Mouse (Mus musculus): ENCODE results near the gene Enkd1.

Gene Enkd1

GRCm38 (mm10) chr8:105702001-105702401, 6.0 kb downstream of the Enkd1 start:
- DNase-seq (ENCODE audit: low spot score in 2 of 2), result peak in 1 of 2 experiments; percentile 32

DNA sequence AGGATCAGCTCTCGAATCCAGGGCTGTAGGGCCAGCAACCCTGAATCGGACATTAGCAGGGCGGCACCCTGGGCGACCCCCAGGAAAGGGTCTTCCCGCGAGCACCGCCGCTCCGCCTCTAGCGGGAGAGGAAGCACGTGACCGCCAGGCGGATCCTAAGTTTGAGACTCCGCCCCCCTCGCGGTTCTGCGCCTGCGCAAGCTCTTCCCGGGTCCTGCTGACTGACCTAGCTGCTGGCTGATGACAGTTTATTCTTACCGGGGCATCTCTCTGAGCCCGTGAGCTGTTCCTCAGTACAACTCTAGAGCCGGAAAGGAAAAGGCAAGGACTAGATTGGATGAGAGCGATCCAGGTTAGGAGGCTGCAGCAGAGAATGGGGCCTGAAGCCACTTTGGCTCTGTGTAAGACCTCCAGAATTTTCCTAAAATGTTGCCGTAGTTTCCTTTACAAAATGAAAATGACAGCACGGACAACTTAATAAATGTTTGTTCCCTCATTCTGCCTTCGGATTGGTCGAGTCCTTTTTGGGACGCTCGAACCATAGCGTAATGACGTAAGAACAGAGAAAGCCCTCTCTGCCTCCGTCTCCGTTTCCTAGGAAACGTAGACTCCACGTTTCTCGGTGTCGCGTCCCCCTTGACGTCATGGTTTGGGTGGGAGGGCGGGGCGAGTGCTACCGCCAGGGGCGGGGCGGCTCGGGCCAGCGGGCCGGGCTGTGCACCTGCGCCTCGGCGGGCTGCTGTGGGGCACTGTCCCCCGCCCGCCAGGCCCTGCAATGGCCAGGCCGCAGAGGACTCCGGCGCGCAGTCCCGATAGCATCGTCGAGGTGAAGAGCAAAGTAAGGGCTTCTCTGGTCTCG, 6.8 kb downstream of the Enkd1 start, which contains the start of the genes Acd and Pard6a:
TSS of gene Acd (minus strand) at position 137 of the 859 bp plus-strand sequence.
TSS of gene Pard6a (plus strand) at position 183 of the 859 bp plus-strand sequence.
- DNase-seq (ENCODE audit: low spot score in 2 of 2), result peak; percentile 98

GRCm38 (mm10) chr8:105700566-105700965, 7.4 kb downstream of the Enkd1 start:
- peak in 1 of 2 experiments; percentile 79 for DNase-seq (ENCODE audit: low spot score in 2 of 2)

- DNase-seq (ENCODE audit: low spot score in 2 of 2), result no peak
Observed at GRCm38 (mm10) chr8:105699488-105700215, 8.4 kb downstream of the Enkd1 start.

GRCm38 (mm10) chr8:105698734-105699133, 9.3 kb downstream of the Enkd1 start:
- no peak for DNase-seq (ENCODE audit: low spot score in 2 of 2)

- no peak for DNase-seq (ENCODE audit: low spot score in 2 of 2)
Observed at GRCm38 (mm10) chr8:105697196-105697780, 10.7 kb downstream of the Enkd1 start.

GRCm38 (mm10) chr8:105695080-105695780, 12.8 kb downstream of the Enkd1 start:
- no peak for DNase-seq (ENCODE audit: low spot score in 2 of 2)

DNA sequence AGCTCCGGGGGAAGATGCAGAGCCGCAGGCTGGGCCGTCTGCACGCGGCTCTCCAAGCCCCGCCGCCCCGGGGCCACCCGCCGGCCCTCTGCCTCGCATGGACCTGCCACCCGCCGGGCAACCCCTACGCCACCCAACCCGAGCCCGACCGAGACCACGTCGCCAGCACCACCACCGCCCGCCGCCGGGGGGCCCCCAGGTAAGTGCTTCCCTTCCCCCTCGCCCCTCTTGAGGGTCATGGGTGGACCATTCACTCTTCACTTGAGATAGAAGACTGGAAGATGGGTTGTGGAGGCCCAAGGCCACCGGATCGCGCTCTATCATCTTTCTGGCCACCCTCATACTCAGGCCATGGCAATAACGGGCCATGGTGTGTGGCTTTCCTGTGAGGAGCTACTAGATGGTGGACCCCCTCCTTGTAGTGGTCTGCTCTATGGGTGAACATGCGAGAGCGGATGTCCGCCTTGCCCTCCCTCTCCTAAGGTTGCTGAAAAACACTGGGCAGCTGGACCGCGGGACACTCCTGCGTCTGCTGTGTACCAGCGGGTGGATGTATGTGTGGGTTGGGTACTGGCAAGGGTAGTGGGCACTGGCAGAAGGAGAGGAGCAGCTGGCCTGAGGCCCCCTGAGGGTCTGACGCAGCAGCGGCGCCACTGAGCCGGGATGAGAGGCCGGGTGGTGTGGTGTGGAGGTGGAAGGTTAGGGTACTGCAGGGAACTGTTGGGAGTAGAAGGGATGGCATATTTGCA, 13.8 kb downstream of the Enkd1 start:
- no peak for DNase-seq (ENCODE audit: low spot score in 2 of 2)

DNA sequence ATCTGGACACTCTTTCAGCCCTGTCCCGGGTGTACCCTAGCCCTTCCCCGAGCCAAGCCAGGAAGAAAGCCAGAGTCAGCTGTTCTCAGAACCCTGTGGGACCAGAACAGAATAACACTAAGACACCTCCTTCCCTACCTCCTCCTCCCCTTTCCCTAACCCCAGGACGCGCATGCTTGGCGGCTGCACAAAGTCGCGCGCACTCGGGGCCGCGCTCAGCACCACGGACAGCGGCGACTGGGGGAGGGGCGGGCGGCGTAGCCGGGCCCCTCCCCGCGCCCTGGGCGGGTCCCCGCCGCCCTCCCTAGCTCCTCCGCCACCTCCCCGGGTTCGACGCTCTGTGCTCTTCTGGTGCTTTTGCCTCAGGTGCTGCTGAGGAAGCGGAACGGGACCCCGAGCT, 14.4 kb downstream of the Enkd1 start:
- DNase-seq (ENCODE audit: low spot score in 2 of 2), result no peak

- DNase-seq (ENCODE audit: low spot score in 2 of 2), result no peak
Observed at GRCm38 (mm10) chr8:105692449-105693182, 15.4 kb downstream of the Enkd1 start.

DNA sequence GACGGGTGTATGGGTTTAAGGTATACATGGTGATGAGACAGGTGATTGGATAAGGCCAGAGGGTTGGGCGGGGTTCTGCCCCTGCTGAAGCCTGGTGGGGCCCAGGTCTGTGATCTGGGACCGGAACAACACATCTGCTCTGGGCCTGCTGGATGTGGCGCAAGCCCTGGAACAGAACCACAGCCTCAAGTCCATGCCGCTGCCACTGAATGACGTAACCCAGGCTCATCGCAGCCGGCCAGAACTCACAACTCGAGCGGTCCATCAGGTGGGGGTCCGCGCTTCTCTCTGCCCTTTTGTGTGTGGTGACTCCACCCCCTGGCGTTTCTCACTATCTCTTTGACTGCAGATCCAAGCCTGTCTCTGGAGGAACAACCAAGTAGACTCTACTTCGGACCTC, 17.0 kb downstream of the Enkd1 start:
- DNase-seq (ENCODE audit: low spot score in 2 of 2), result no peak

DNA sequence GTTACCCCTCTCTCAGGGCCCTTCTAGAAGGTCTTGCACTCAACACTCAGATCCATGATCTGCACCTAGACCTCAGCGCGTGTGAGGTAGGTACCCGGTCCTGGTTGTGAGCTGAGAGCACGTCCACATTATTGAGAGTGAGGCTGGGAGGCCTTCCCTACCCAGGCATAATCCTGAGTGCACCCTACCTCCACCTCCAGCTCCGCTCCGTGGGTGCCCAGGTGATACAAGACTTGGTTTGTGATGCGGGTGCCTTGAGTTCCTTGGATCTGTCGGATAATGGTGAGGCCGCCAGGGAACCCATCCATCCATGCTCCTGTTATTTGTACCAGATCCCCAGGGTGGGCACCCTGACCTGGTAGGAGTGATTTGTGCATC, 18.0 kb downstream of the Enkd1 start:
- DNase-seq (ENCODE audit: low spot score in 2 of 2), result no peak

- DNase-seq (ENCODE audit: low spot score in 2 of 2), result peak in 1 of 2 experiments; percentile 7
Observed at GRCm38 (mm10) chr8:105689256-105689982, 18.6 kb downstream of the Enkd1 start.

- no peak for DNase-seq (ENCODE audit: low spot score in 2 of 2)
Observed at GRCm38 (mm10) chr8:105688242-105688752, 19.7 kb downstream of the Enkd1 start.

- peak in 1 of 2 experiments; percentile 5 for DNase-seq (ENCODE audit: low spot score in 2 of 2)
Observed at GRCm38 (mm10) chr8:105687512-105687911, 20.5 kb downstream of the Enkd1 start.

- DNase-seq (ENCODE audit: low spot score in 2 of 2), result peak in 1 of 2 experiments; percentile 23
Observed at GRCm38 (mm10) chr8:105686551-105686950, 21.5 kb downstream of the Enkd1 start.

- DNase-seq (ENCODE audit: low spot score in 2 of 2), result peak; percentile 80 to 90
Observed at GRCm38 (mm10) chr8:105685796-105686308, 22.2 kb downstream of the Enkd1 start, which contains the start of gene Carmil2. Carmil2 (plus strand) TSS chr8:105686274.

DNA sequence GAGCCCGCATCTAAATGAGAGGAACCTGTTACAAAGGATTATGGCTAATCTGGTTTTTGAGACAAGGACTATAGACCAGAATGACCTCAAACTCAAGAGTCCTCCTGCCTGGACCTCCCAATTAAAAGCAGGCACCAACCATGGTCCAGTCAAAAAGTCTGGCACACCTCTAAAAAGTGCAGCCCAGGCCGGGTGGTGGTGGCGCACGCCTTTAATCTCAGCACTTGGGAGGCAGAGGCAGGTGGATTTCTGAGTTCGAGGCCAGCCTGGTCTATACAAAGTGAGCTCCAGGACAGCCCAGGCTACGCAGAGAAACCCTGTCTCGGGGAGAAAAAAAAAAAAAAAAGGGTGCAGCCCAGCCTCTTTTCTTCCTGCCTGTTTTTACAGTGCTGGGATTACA, 22.7 kb downstream of the Enkd1 start:
- DNase-seq (ENCODE audit: low spot score in 2 of 2), result no peak

DNA sequence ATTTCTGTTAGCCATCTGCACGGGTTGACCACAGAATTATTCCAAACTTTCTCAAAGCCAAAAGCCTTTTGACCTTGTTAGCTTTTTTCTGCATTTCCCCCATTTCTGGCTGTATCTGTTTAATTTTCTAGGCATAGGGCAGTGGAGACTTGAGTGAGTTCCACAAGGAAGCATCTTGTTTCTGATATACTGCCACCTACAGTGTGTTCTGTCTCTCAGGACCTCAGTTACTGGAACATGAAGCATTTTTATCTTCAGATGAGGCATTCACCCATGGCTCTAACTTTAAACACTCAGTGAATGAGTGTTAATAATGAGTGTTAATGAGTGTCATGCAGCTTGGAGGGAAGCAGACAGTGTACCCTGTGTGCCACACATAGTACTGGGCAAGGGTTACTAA, 30.1 kb downstream of the Enkd1 start:
- DNase-seq (ENCODE audit: low spot score in 2 of 2), result no peak

Data from spleen, postnatal 10 days (tissue).